Mouse (Mus musculus) thymus, adult 2 months (tissue): ENCODE measurements around the gene Osbpl11.

Experiments
- CTCF ChIP-seq: fragments of 200-500 bp; IDR thresholded peaks from 2 replicates; pipeline ENCODE4 v1.5.1; 2012; ENCODE audit warnings: mild to moderate bottlenecking, control low read depth, low read length, moderate library complexity, borderline replicate concordance; ENCODE audit not compliant: control insufficient read depth, poor library complexity, insufficient read depth; ENCODE audit errors: extremely low read depth
- POLR2A ChIP-seq: fragments of 200-500 bp; IDR thresholded peaks from 2 replicates; pipeline ENCODE4 v1.6.1; 2012; ENCODE audit warnings: mild to moderate bottlenecking, low read length, control low read depth, moderate library complexity; ENCODE audit not compliant: control insufficient read depth, poor library complexity, insufficient read depth; ENCODE audit errors: extremely low read depth

- no peak for TF ChIP-seq CTCF
- no peak for TF ChIP-seq POLR2A
Measured at GRCm38 (mm10) chr16:33283079-33283478, 98.2 kb downstream of the Osbpl11 start.
